8 mouse cellular contexts compared by ENCODE assay signal in the genomic region with DNA sequence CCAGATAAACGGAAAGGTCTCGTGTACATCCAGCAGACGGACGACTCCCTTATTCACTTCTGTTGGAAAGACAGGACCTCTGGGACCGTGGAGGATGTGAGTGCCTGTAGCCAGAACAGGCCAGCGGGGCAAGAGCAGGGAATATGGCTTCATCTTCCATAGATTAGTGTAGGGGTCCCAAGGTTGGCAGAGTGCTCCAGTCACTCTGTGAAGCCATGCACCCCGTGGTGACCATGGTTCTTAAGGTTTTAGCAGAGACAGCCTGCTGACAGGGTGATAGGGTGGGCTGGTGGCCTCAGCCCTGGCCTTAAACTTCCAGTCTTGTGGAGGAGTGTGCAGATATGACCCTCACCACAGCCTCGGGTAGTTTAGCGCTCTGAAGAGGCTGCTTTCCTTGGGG. TPM values are rescaled to one million over a fixed set of nuclear protein-coding genes. Genes with fewer than 3 reads are reported as not detected.
DNase-seq lines count a peak whose midpoint lies in the region; ATAC-seq lines count a peak whose summit lies in the region.

No protein-coding gene starts in this region.

- H3K4me3 ChIP-seq in kidney, embryonic 15.5 days (replicated peaks): peak overlapping the region; percentile 98
- H3K4me3 ChIP-seq in brown adipose tissue, adult 24 weeks (ENCODE audit: insufficient read depth, low read depth, low read length): peak overlapping the region; percentile 92
- H3K4me3 ChIP-seq in hindbrain, embryonic 12.5 days: peak overlapping the region; percentile 98
- peak overlapping the region; percentile 94 for H3K4me3 ChIP-seq in midbrain, embryonic 14.5 days (replicated peaks; ENCODE audit: low read depth, low read length)

- no peaks in the 10 kb centered on the region for H3K9me3 ChIP-seq in kidney, embryonic 15.5 days (replicated peaks)
- H3K9me3 ChIP-seq in hindbrain, embryonic 12.5 days (replicated peaks): no peaks in the 10 kb centered on the region
- no peaks in the 10 kb centered on the region for H3K9me3 ChIP-seq in midbrain, embryonic 14.5 days (ENCODE audit: control insufficient read depth, low read length)

- H3K27ac ChIP-seq in kidney, embryonic 15.5 days: peak overlapping the region; percentile 89; the same call in 1 of the 2 replicates
- peak overlapping the region; percentile 89 for H3K27ac ChIP-seq in brown adipose tissue, adult 24 weeks (replicated peaks; ENCODE audit: low read depth, low read length)
- no peak overlapping the region for H3K27ac ChIP-seq in hindbrain, embryonic 12.5 days
- H3K27ac ChIP-seq in midbrain, embryonic 14.5 days (replicated peaks; ENCODE audit: low read depth, low read length): no peak overlapping the region

- WGBS in kidney, embryonic 15.5 days: 3% methylated on average over 9 of the region's 9 CpGs
- WGBS in hindbrain, embryonic 12.5 days: 6% methylated on average over 9 of the region's 9 CpGs
- 7% methylated on average over 9 of the region's 9 CpGs for whole genome bisulfite sequencing in midbrain, embryonic 14.5 days

- peaks cover 41% of the 10 kb centered on the region for H3K36me3 ChIP-seq in kidney, embryonic 15.5 days
- H3K36me3 ChIP-seq in hindbrain, embryonic 12.5 days: peaks cover 42% of the 10 kb centered on the region
- peaks cover 42% of the 10 kb centered on the region for H3K36me3 ChIP-seq in midbrain, embryonic 14.5 days (ENCODE audit: control insufficient read depth, insufficient read depth, low read length)

- no peaks in the 10 kb centered on the region for H3K27me3 ChIP-seq in kidney, embryonic 15.5 days
- H3K27me3 ChIP-seq in hindbrain, embryonic 12.5 days: no peaks in the 10 kb centered on the region
- no peaks in the 10 kb centered on the region for H3K27me3 ChIP-seq in midbrain, embryonic 14.5 days (ENCODE audit: control insufficient read depth, insufficient read depth, low read length)

- H3K9ac ChIP-seq in kidney, embryonic 15.5 days: peak overlapping the region; percentile 98
- peak overlapping the region; percentile 98 for H3K9ac ChIP-seq in hindbrain, embryonic 12.5 days
- peak overlapping the region; percentile 96 for H3K9ac ChIP-seq in midbrain, embryonic 14.5 days (replicated peaks; ENCODE audit: low read length)

- DNase-seq in kidney, postnatal 4 days: no peak
- no peak for DNase-seq in midbrain, embryonic 14.5 days
- DNase-seq in layer of hippocampus, postnatal 10 days (ENCODE audit: low spot score in 2 of 2): no peak
- DNase-seq in urinary bladder, postnatal 4 days (ENCODE audit: low spot score in 2 of 2): no peak

- peaks cover 23% of the 10 kb centered on the region for H3K4me1 ChIP-seq in kidney, embryonic 15.5 days
- H3K4me1 ChIP-seq in brown adipose tissue, adult 24 weeks (ENCODE audit: control insufficient read depth, insufficient read depth, insufficient read length, low read length): peaks cover 11% of the 10 kb centered on the region
- H3K4me1 ChIP-seq in hindbrain, embryonic 12.5 days: peaks cover 16% of the 10 kb centered on the region
- peaks cover 14% of the 10 kb centered on the region for H3K4me1 ChIP-seq in midbrain, embryonic 14.5 days (ENCODE audit: control insufficient read depth, insufficient read depth, low read length)

- peak overlapping the region; percentile 93 for H3K4me2 ChIP-seq in kidney, embryonic 15.5 days
- H3K4me2 ChIP-seq in hindbrain, embryonic 12.5 days (replicated peaks): peak overlapping the region; percentile 99
- peak overlapping the region; percentile 79 for H3K4me2 ChIP-seq in midbrain, embryonic 14.5 days (ENCODE audit: low read length)

- ATAC-seq in kidney, embryonic 15.5 days (replicated peaks; ENCODE audit: low FRiP score): no peak
- no peak for ATAC-seq in hindbrain, embryonic 12.5 days (ENCODE audit: low FRiP score)
- no peak for ATAC-seq in midbrain, embryonic 14.5 days (ENCODE audit: low FRiP score, low TSS enrichment)
- no peak for ATAC-seq in megakaryocyte progenitor cell, adult 5-6 weeks (replicated peaks; ENCODE audit: poor library complexity)

RNA-seq across cellular contexts. Expression of a gene that starts 0.9 kb away (rescaled TPM):
- 193 and 207 TPM in 2 replicates for polyA plus RNA-seq in kidney, embryonic 15.5 days (2015; fragmentation: Nextera tagmentation; extraction: Ambion mirVana)
- 65.9 and 105 TPM in 2 replicates for polyA plus RNA-seq in brown adipose tissue, adult 24 weeks (2012; ENCODE audit: insufficient read depth, insufficient read length, missing spikeins)
- polyA plus RNA-seq in hindbrain, embryonic 12.5 days (2016; fragmentation: Nextera tagmentation; extraction: Ambion mirVana): 198 and 200 TPM in 2 replicates
- polyA plus RNA-seq in midbrain, embryonic 14.5 days (2014; fragmentation: Nextera tagmentation; extraction: Ambion mirVana): 158 and 179 TPM in 2 replicates
- total RNA-seq in layer of hippocampus, postnatal 10 days (2021): 100 to 1,000 TPM; 107 to 117 TPM
- 67.6 and 85.2 TPM in 2 replicates for total RNA-seq in megakaryocyte progenitor cell, adult 5-6 weeks (2015)
- 52.9 and 84.5 TPM in 2 replicates for total RNA-seq in megakaryocyte progenitor cell, adult 5-6 weeks (2017)

RNA-seq across cellular contexts. Expression of a gene that starts 53.0 kb away (rescaled TPM):
- 30.3 and 32.1 TPM in 2 replicates for polyA plus RNA-seq in kidney, embryonic 15.5 days (2015; fragmentation: Nextera tagmentation; extraction: Ambion mirVana)
- 27.2 and 38.7 TPM in 2 replicates for polyA plus RNA-seq in brown adipose tissue, adult 24 weeks (2012; ENCODE audit: insufficient read depth, insufficient read length, missing spikeins)
- polyA plus RNA-seq in hindbrain, embryonic 12.5 days (2016; fragmentation: Nextera tagmentation; extraction: Ambion mirVana): 52.2 and 53.8 TPM in 2 replicates
- 67.2 and 76.6 TPM in 2 replicates for polyA plus RNA-seq in midbrain, embryonic 14.5 days (2014; fragmentation: Nextera tagmentation; extraction: Ambion mirVana)
- 10 to 100 TPM; 53.2 to 54.4 TPM for total RNA-seq in layer of hippocampus, postnatal 10 days (2021)
- total RNA-seq in megakaryocyte progenitor cell, adult 5-6 weeks (2015): 20.0 and 22.2 TPM in 2 replicates
- total RNA-seq in megakaryocyte progenitor cell, adult 5-6 weeks (2017): 35.8 and 40.8 TPM in 2 replicates

RNA-seq across cellular contexts. Expression of a gene that starts 53.5 kb away (rescaled TPM):
- 40.6 and 46.7 TPM in 2 replicates for polyA plus RNA-seq in kidney, embryonic 15.5 days (2015; fragmentation: Nextera tagmentation; extraction: Ambion mirVana)
- 3.2 and 7.3 TPM in 2 replicates for polyA plus RNA-seq in brown adipose tissue, adult 24 weeks (2012; ENCODE audit: insufficient read depth, insufficient read length, missing spikeins)
- polyA plus RNA-seq in hindbrain, embryonic 12.5 days (2016; fragmentation: Nextera tagmentation; extraction: Ambion mirVana): 5.8 and 8.7 TPM in 2 replicates
- 1.2 and 1.8 TPM in 2 replicates for polyA plus RNA-seq in midbrain, embryonic 14.5 days (2014; fragmentation: Nextera tagmentation; extraction: Ambion mirVana)
- total RNA-seq in layer of hippocampus, postnatal 10 days (2021): 1 to 10 TPM; 8.1 to 9.6 TPM
- 0.07 and 2.1 TPM in 2 replicates for total RNA-seq in megakaryocyte progenitor cell, adult 5-6 weeks (2015)
- 0.03 and 0.08 TPM in 2 replicates for total RNA-seq in megakaryocyte progenitor cell, adult 5-6 weeks (2017)

Comparison
In these comparisons a context has a peak if more than half of its experiments do, and no peak if none do; other contexts are left out.
1. H3K27ac ChIP-seq: peak in kidney, embryonic 15.5 days (single experiment) and brown adipose tissue, adult 24 weeks (single experiment); none in hindbrain, embryonic 12.5 days (single experiment) and midbrain, embryonic 14.5 days (single experiment).
2. Peak in every context shown above with its lines, with median percentiles within 50 percentile points of each other: H3K4me2 ChIP-seq, H3K4me3 ChIP-seq and H3K9ac ChIP-seq.